In genomic region chr6:66533241-66533640, GRCm38 (mm10) we compare ENCODE assay signal across 10 mouse cellular contexts. TPM values are rescaled to one million over a fixed set of nuclear protein-coding genes. Genes with fewer than 3 reads are reported as not detected.
DNase-seq lines count a peak whose midpoint lies in the region; ATAC-seq and TF ChIP-seq lines count a peak whose summit lies in the region.
"Had no signal": no experiment of that assay in that cellular context is flagged by ENCODE, and none has a peak within 500 bp of the region (broad histone marks: within the 10 kb centered on the region; RNA-seq: fewer than 3 reads in every experiment).

No protein-coding gene starts in this region.

- no peaks in the 10 kb centered on the region for H3K27me3 ChIP-seq in cerebellum, adult 2 months (ENCODE audit: control insufficient read depth, insufficient read depth, low read length)
- H3K27me3 ChIP-seq in G1E (ENCODE audit: insufficient read depth, low read length) = 0 out of 2 replicates have a peak, but pooled peaks cover 3% of the 10 kb centered on the region
- H3K27me3 ChIP-seq in forebrain, embryonic 10.5 days (ENCODE audit: poor library complexity, severe bottlenecking) = no peaks in the 10 kb centered on the region
- H3K27me3 ChIP-seq: megakaryocyte, embryonic 14.5 days had no signal

- TF ChIP-seq CTCF in cerebellum, adult 2 months (IDR thresholded peaks at IDR 0.05; ENCODE audit: borderline replicate concordance, insufficient read depth, low read depth, low read length) = peak; percentile 36; the same call in 1 of the 2 replicates
- no peak for TF ChIP-seq CTCF in G1E (IDR thresholded peaks at IDR 0.05; ENCODE audit: low read depth, low read length)

- peaks cover 10% of the 10 kb centered on the region for H3K36me3 ChIP-seq in G1E (replicated peaks)
- peaks cover 11% of the 10 kb centered on the region for H3K36me3 ChIP-seq in forebrain, embryonic 10.5 days (replicated peaks)

- no peak overlapping the region for H3K4me3 ChIP-seq in cerebellum, adult 2 months (replicated peaks; ENCODE audit: insufficient read depth, low read depth, low read length)
- H3K4me3 ChIP-seq in G1E (ENCODE audit: low read depth, low read length) = no peak overlapping the region
- H3K4me3 ChIP-seq in forebrain, embryonic 10.5 days = no peak overlapping the region
- H3K4me3 ChIP-seq: megakaryocyte, embryonic 14.5 days had no signal

- TF ChIP-seq POLR2A in cerebellum, adult 2 months (IDR thresholded peaks at IDR 0.05; ENCODE audit: borderline replicate concordance, insufficient read depth, low read length) = no peak

- DNase-seq in cerebellum, adult 2 months = peak in 1 of 2 experiments; percentile 48
- DNase-seq in cerebellum, adult 9-11 months = no peak
- DNase-seq in left cerebral cortex, adult 11 months (ENCODE audit: low spot score) = peak; percentile 7
- no peak for DNase-seq in left cerebral cortex, adult 8-10 months (ENCODE audit: low spot score in 2 of 2)
- peak; percentile 7 for DNase-seq in G1E (ENCODE audit: low spot score)
- peak; percentile 10 for DNase-seq in fibroblast of lung, adult 2 months (ENCODE audit: low read depth)
- DNase-seq in thymus, postnatal 25 days = peak; percentile 14
- DNase-seq in forebrain, embryonic 10.5 days (ENCODE audit: extremely low spot score, low spot score) = no peak

- no peak for ATAC-seq in G1E (ENCODE audit: extremely low read depth, insufficient number of reproducible peaks, low FRiP score, poor library complexity, severe bottlenecking)

- 45% methylated on average over 3 of the region's 3 CpGs for WGBS in cerebellum, adult 2 months
- 45% methylated on average over 3 of the region's 3 CpGs for WGBS in forebrain, embryonic 10.5 days

- H3K4me1 ChIP-seq in cerebellum, adult 2 months (ENCODE audit: control insufficient read depth, insufficient read depth, low read length) = peaks cover 4% of the 10 kb centered on the region; the same call in 1 of the 2 replicates
- H3K4me1 ChIP-seq in G1E (ENCODE audit: insufficient read depth, low read depth, low read length) = peaks cover 14% of the 10 kb centered on the region
- peaks cover 14% of the 10 kb centered on the region for H3K4me1 ChIP-seq in forebrain, embryonic 10.5 days

- no peak overlapping the region for H3K27ac ChIP-seq in cerebellum, adult 2 months (ENCODE audit: insufficient read depth, low read length)
- no peak overlapping the region for H3K27ac ChIP-seq in forebrain, embryonic 10.5 days

- no peaks in the 10 kb centered on the region for H3K9me3 ChIP-seq in G1E (replicated peaks)
- H3K9me3 ChIP-seq in forebrain, embryonic 10.5 days = no peaks in the 10 kb centered on the region
- H3K9me3 ChIP-seq: megakaryocyte, embryonic 14.5 days had no signal

RNA-seq across cellular contexts. Expression of gene Mad2l1, which starts 1.9 kb away (rescaled TPM):
- polyA plus RNA-seq in cerebellum, adult 2 months (2012; rRNA removed) = 8.2 and 8.5 TPM in 2 replicates
- 10 to 100 TPM in 2 of 4 experiments, 1 to 10 TPM in 2; 8.6 to 10.8 (median 9.5) TPM for total RNA-seq in left cerebral cortex, adult 8-10 months (2022)
- 233 TPM in 2 replicates for total RNA-seq in G1E (2014; fragmentation: Nextera tagmentation)
- 137 and 159 TPM in 2 replicates for total RNA-seq in G1E (2017)
- polyA plus RNA-seq in G1E (2012) = 6.0 and 7.9 TPM in 2 replicates
- 168 and 170 TPM in 2 replicates for polyA plus RNA-seq in forebrain, embryonic 10.5 days (2016; fragmentation: Nextera tagmentation; extraction: Ambion mirVana)

RNA-seq across cellular contexts. Expression of gene Vmn1r32, which starts 26.7 kb away (rescaled TPM):
- not detected in 2 replicates for polyA plus RNA-seq in cerebellum, adult 2 months (2012; rRNA removed)
- not detected for total RNA-seq in left cerebral cortex, adult 8-10 months (2022)
- not detected in 2 replicates for total RNA-seq in G1E (2014; fragmentation: Nextera tagmentation)
- 0.05 TPM in 1 of 2 replicates, not detected in the other for total RNA-seq in G1E (2017)
- not detected in 2 replicates for polyA plus RNA-seq in G1E (2012)
- 0.07 and 0.10 TPM in 2 replicates for polyA plus RNA-seq in forebrain, embryonic 10.5 days (2016; fragmentation: Nextera tagmentation; extraction: Ambion mirVana)
- polyA plus RNA-seq: heart, embryonic 16.5 days had no signal

Comparison
In these comparisons a context has a peak if more than half of its experiments do, and no peak if none do; other contexts are left out.
1. DNase-seq: peak in left cerebral cortex, adult 11 months (single experiment), G1E (single experiment), fibroblast of lung, adult 2 months (single experiment) and thymus, postnatal 25 days (single experiment); none in cerebellum, adult 9-11 months (single experiment), left cerebral cortex, adult 8-10 months (0 of 2) and forebrain, embryonic 10.5 days (single experiment).
2. RNA of gene Mad2l1, which starts 1.9 kb away (polyA plus RNA-seq): 168 to 170 TPM in forebrain, embryonic 10.5 days; 8.2 to 8.5 TPM in cerebellum, adult 2 months and 6.0 to 7.9 TPM in G1E; every median in the first group is over 10 times any median in the second.